Mouse (Mus musculus) naive thymus-derived CD4-positive, alpha-beta T cell, adult 5 months (primary cell): Measurements from ENCODE around the gene Lce1f. TPM values are rescaled to one million over a fixed set of nuclear protein-coding genes. Genes with fewer than 3 reads are reported as not detected.

Source experiments
- polyA plus RNA-seq: library from polyadenylated mRNA; unstranded; fragments of 100-300 nt; shearing (Covaris generic); gene quantifications from one replicate; pipeline ENCODE4 v1.2.1, GENCODE M21; 2017

Lce1f gene
- polyA plus RNA-seq: not detected

GRCm38 (mm10) chr3:92720250-92720649, at the start of gene Lce1f:
Gene Lce1f, minus strand, starts transcription at chr3:92720350.

GRCm38 (mm10) chr3:92764965-92765364, 44.8 kb upstream of the Lce1f start, which contains the start of gene Lce1h:
Gene Lce1h, minus strand, starts transcription at chr3:92765065.

GRCm38 (mm10) chr3:92752238-92752637, 32.1 kb upstream of the Lce1f start, which contains the start of gene Lce1g:
Gene Lce1g, minus strand, starts transcription at chr3:92752338.

GRCm38 (mm10) chr3:92738996-92739395, 18.8 kb upstream of the Lce1f start, which contains the start of gene Gm38119:
Gene Gm38119, minus strand, starts transcription at chr3:92739096.

GRCm38 (mm10) chr3:92708974-92709373, 11.2 kb downstream of the Lce1f start, which contains the start of gene Lce1e:
Gene Lce1e, minus strand, starts transcription at chr3:92709074.

GRCm38 (mm10) chr3:92687110-92687509, 33.0 kb downstream of the Lce1f start, which contains the start of gene Lce1d:
Gene Lce1d, minus strand, starts transcription at chr3:92687210.

GRCm38 (mm10) chr3:92678947-92679346, 41.2 kb downstream of the Lce1f start, which contains the start of gene Lce1c:
Gene Lce1c, plus strand, starts transcription at chr3:92679247.

GRCm38 (mm10) chr3:92670215-92670614, 49.9 kb downstream of the Lce1f start, which contains the start of gene Lce1a2:
Gene Lce1a2, minus strand, starts transcription at chr3:92670315.

Other genes with a start within 250 kb of the Lce1f start
- gene Sprr1a, start 234.5 kb downstream of the Lce1f start, polyA plus RNA-seq: not detected
- gene Sprr4, start 219.9 kb downstream of the Lce1f start, polyA plus RNA-seq: not detected
- not detected for gene 2310046K23Rik, start 185.8 kb downstream of the Lce1f start, polyA plus RNA-seq
- gene Ivl, start 146.6 kb downstream of the Lce1f start, polyA plus RNA-seq: not detected
- not detected for gene Smcp, start 131.4 kb downstream of the Lce1f start, polyA plus RNA-seq
- not detected for gene 2210017I01Rik, start 112.9 kb downstream of the Lce1f start, polyA plus RNA-seq
- gene Lce6a, start 98.7 kb downstream of the Lce1f start, polyA plus RNA-seq: not detected
- not detected for gene Lce1a1, start 72.0 kb downstream of the Lce1f start, polyA plus RNA-seq
- gene Lce1b, start 63.4 kb downstream of the Lce1f start, polyA plus RNA-seq: not detected
- gene Lce1a2, start 50.0 kb downstream of the Lce1f start, polyA plus RNA-seq: not detected
- gene Lce1c, start 41.1 kb downstream of the Lce1f start, polyA plus RNA-seq: not detected
- not detected for gene Lce1d, start 33.1 kb downstream of the Lce1f start, polyA plus RNA-seq
- gene Lce1e, start 11.3 kb downstream of the Lce1f start, polyA plus RNA-seq: not detected
- not detected for gene Gm38119, start 18.7 kb upstream of the Lce1f start, polyA plus RNA-seq
- gene Lce1g, start 32.0 kb upstream of the Lce1f start, polyA plus RNA-seq: not detected
- gene Lce1h, start 44.7 kb upstream of the Lce1f start, polyA plus RNA-seq: not detected
- gene Lce1i, start 58.5 kb upstream of the Lce1f start, polyA plus RNA-seq: not detected
- gene Lce1j, start 70.2 kb upstream of the Lce1f start, polyA plus RNA-seq: not detected
- not detected for gene Lce1k, start 87.5 kb upstream of the Lce1f start, polyA plus RNA-seq
- not detected for gene Kprp, start 106.9 kb upstream of the Lce1f start, polyA plus RNA-seq
- gene Lce1l, start 130.9 kb upstream of the Lce1f start, polyA plus RNA-seq: not detected
- not detected for gene 2310050C09Rik, start 149.9 kb upstream of the Lce1f start, polyA plus RNA-seq
- gene Lce3a, start 205.9 kb upstream of the Lce1f start, polyA plus RNA-seq: not detected
- gene Lce3b, start 212.6 kb upstream of the Lce1f start, polyA plus RNA-seq: not detected
- not detected for gene Lce3c, start 224.1 kb upstream of the Lce1f start, polyA plus RNA-seq
- gene Lce3d, start 237.0 kb upstream of the Lce1f start, polyA plus RNA-seq: not detected
- not detected for gene Lce3e, start 246.7 kb upstream of the Lce1f start, polyA plus RNA-seq